Mouse (Mus musculus) megakaryocyte, embryonic 14.5 days (primary cell): ENCODE measurements around the gene Pigh. TPM values are rescaled to one million over a fixed set of nuclear protein-coding genes. Genes with fewer than 3 reads are reported as not detected.

Source experiments
- H3K27me3 ChIP-seq: replicated peaks from 2 replicates; pipeline ENCODE3; 2012; ENCODE audit warnings: inconsistent platforms
- H3K36me3 ChIP-seq: replicated peaks from 2 replicates; pipeline ENCODE3; 2012; ENCODE audit warnings: low read length, inconsistent platforms, mixed read lengths
- H3K4me1 ChIP-seq: 2 replicates; pipeline ENCODE4 v1.6.1; 2012; ENCODE audit warnings: inconsistent platforms
- H3K4me3 ChIP-seq: replicated peaks from 2 replicates; pipeline ENCODE3; 2012; ENCODE audit warnings: moderate library complexity, mild to moderate bottlenecking, inconsistent platforms
- H3K9me3 ChIP-seq: 2 replicates; pipeline ENCODE4 v1.6.1; 2012; ENCODE audit warnings: inconsistent platforms
- FLI1 ChIP-seq: IDR thresholded peaks from 2 replicates; pipeline ENCODE4 v1.6.1; 2012; ENCODE audit warnings: low read length, inconsistent platforms, mixed read lengths
- GATA1 ChIP-seq: IDR thresholded peaks from 3 replicates; pipeline ENCODE4 v1.6.1; 2012; ENCODE audit warnings: mixed read lengths, low read length, inconsistent platforms, borderline replicate concordance
- polyA plus RNA-seq: library from polyadenylated mRNA; stranded (reverse); fragments of >175 nt; gene quantifications from 2 replicates; pipeline ENCODE4 v1.2.3, GENCODE M21; 2012; ENCODE audit warnings: low replicate concordance; ENCODE audit not compliant: insufficient read depth

The Pigh gene
- polyA plus RNA-seq, 1 experiment, result 1.2 TPM

GRCm38 (mm10) chr12:79069187-79069608 lies 20.3 kb downstream of the Pigh start:
- H3K36me3 ChIP-seq, result peaks cover 26% of the 10 kb centered on the region
- no peak overlapping the region for H3K4me3 ChIP-seq
- peaks cover 31% of the 10 kb centered on the region for H3K4me1 ChIP-seq
- H3K27me3 ChIP-seq, result peaks cover 61% of the 10 kb centered on the region
- TF ChIP-seq FLI1, result no peak
- TF ChIP-seq GATA1, result no peak
- no peaks in the 10 kb centered on the region for H3K9me3 ChIP-seq

- peaks cover 29% of the 10 kb centered on the region for H3K4me1 ChIP-seq
- H3K36me3 ChIP-seq, result peaks cover 17% of the 10 kb centered on the region
- TF ChIP-seq FLI1 (no peak), GATA1 (no peak)
- H3K27me3 ChIP-seq, result peaks cover 70% of the 10 kb centered on the region
- H3K4me3 ChIP-seq, result no peak overlapping the region
- H3K9me3 ChIP-seq, result no peaks in the 10 kb centered on the region
Measured at GRCm38 (mm10) chr12:79068306-79068705, 21.1 kb downstream of the Pigh start.

- peaks cover 26% of the 10 kb centered on the region for H3K4me1 ChIP-seq
- TF ChIP-seq GATA1, result no peak
- no peak for TF ChIP-seq FLI1
- H3K9me3 ChIP-seq, result no peaks in the 10 kb centered on the region
- peaks cover 9% of the 10 kb centered on the region for H3K36me3 ChIP-seq
- H3K27me3 ChIP-seq, result peaks cover 73% of the 10 kb centered on the region
- H3K4me3 ChIP-seq, result no peak overlapping the region
Measured at GRCm38 (mm10) chr12:79067526-79067925, 21.9 kb downstream of the Pigh start.

GRCm38 (mm10) chr12:79066431-79066830 lies 23.0 kb downstream of the Pigh start:
- TF ChIP-seq GATA1 (no peak), FLI1 (no peak)
- peaks cover 81% of the 10 kb centered on the region for H3K27me3 ChIP-seq
- H3K9me3 ChIP-seq, result no peaks in the 10 kb centered on the region
- H3K4me1 ChIP-seq, result peaks cover 35% of the 10 kb centered on the region
- H3K36me3 ChIP-seq, result peaks cover 7% of the 10 kb centered on the region
- no peak overlapping the region for H3K4me3 ChIP-seq

DNA sequence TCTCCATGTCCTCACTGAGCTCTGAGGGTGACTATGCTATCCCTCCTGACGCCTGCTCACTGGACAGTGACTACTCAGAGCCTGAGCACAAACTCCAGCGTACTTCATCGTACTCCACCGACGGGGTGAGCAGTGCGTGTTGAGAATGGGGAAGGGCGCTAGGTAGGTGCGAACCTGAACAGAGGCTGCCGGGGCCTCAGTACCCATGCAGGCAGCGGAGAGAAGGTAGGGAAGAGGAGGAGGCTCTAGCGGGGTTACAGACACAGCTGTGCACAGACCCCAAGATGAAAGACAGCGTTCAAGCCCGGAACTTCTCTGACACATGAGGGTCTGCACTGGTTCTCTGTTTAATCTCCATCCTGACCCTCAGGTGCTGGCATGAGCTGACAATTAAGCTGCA lies 25.0 kb downstream of the Pigh start:
- Histone ChIP-seq H3K36me3 (peaks cover 2% of the 10 kb centered on the region), H3K4me3 (no peak overlapping the region), H3K9me3 (no peaks in the 10 kb centered on the region), H3K4me1 (peaks cover 16% of the 10 kb centered on the region), H3K27me3 (peaks cover 90% of the 10 kb centered on the region)
- TF ChIP-seq GATA1 (no peak), FLI1 (no peak)

GRCm38 (mm10) chr12:79060766-79061652 lies 28.4 kb downstream of the Pigh start:
- TF ChIP-seq GATA1 (no peak), FLI1 (no peak)
- peaks cover 65% of the 10 kb centered on the region for H3K27me3 ChIP-seq
- H3K36me3 ChIP-seq, result no peaks in the 10 kb centered on the region
- H3K4me3 ChIP-seq, result no peak overlapping the region
- H3K9me3 ChIP-seq, result no peaks in the 10 kb centered on the region
- H3K4me1 ChIP-seq, result peaks cover 8% of the 10 kb centered on the region; the same call in 1 of the 2 replicates

- no peaks in the 10 kb centered on the region for H3K36me3 ChIP-seq
- no peaks in the 10 kb centered on the region for H3K9me3 ChIP-seq
- no peak overlapping the region for H3K4me3 ChIP-seq
- peaks cover 63% of the 10 kb centered on the region for H3K27me3 ChIP-seq
- peaks cover 11% of the 10 kb centered on the region; the same call in 1 of the 2 replicates for H3K4me1 ChIP-seq
- TF ChIP-seq GATA1 (no peak), FLI1 (no peak)
Measured at GRCm38 (mm10) chr12:79060134-79060533, 29.3 kb downstream of the Pigh start.

- TF ChIP-seq GATA1 (no peak), FLI1 (no peak)
- H3K27me3 ChIP-seq, result peaks cover 63% of the 10 kb centered on the region
- H3K4me3 ChIP-seq, result no peak overlapping the region
- H3K36me3 ChIP-seq, result no peaks in the 10 kb centered on the region
- peaks cover 11% of the 10 kb centered on the region; the same call in 1 of the 2 replicates for H3K4me1 ChIP-seq
- no peaks in the 10 kb centered on the region for H3K9me3 ChIP-seq
Measured at GRCm38 (mm10) chr12:79059573-79059972, 29.9 kb downstream of the Pigh start.

DNA sequence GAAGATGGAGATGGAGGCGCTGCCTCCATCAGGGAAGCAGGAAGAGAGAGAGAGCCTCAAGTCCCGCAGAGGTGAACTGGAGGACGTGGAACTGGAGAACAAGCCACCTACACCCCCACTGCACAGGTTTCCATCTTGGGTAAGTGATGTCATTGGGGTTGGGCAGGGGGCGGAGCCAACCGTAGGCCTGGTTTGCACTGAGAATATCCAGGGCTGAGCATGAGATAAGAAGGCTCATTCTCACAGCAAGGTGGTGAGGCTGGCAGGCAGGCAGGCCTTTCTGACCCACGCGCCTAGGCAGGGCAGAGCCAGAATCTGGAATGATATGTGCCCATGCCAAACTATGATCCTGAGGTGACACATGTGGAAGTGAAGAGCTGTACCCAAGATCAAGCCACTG lies 34.2 kb downstream of the Pigh start:
- TF ChIP-seq GATA1, result no peak
- TF ChIP-seq FLI1, result no peak
- peaks cover 45% of the 10 kb centered on the region for H3K27me3 ChIP-seq
- no peaks in the 10 kb centered on the region for H3K9me3 ChIP-seq
- no peak overlapping the region for H3K4me3 ChIP-seq
- H3K4me1 ChIP-seq, result peaks cover 13% of the 10 kb centered on the region
- H3K36me3 ChIP-seq, result no peaks in the 10 kb centered on the region

GRCm38 (mm10) chr12:79052073-79052472 lies 37.4 kb downstream of the Pigh start:
- Histone ChIP-seq H3K27me3 (peaks cover 63% of the 10 kb centered on the region), H3K9me3 (no peaks in the 10 kb centered on the region), H3K4me3 (no peak overlapping the region), H3K36me3 (no peaks in the 10 kb centered on the region), H3K4me1 (peaks cover 13% of the 10 kb centered on the region)
- TF ChIP-seq GATA1 (no peak), FLI1 (no peak)
